Mouse (Mus musculus) midbrain, embryonic 15.5 days (tissue): ENCODE measurements around the gene Rabgap1l. TPM values are rescaled to one million over a fixed set of nuclear protein-coding genes. Genes with fewer than 3 reads are reported as not detected.
"Not testable (repeated sequence)": the region's sequence is repeated elsewhere in the genome, so short reads cannot be mapped to it uniquely, and the experiment has no call there.

Experiments used
- ATAC-seq: fragments of 200-750 bp; cut with Nextera tagmentation; replicated peaks from 2 replicates; pipeline ENCODE4 v1.8.0; 2017; ENCODE audit warnings: moderate TSS enrichment
- H3K27ac ChIP-seq: fragments of 300-500 bp; sonication (generic); 2 replicates; pipeline ENCODE4 v1.5.1; 2015; ENCODE audit warnings: mild to moderate bottlenecking, inconsistent platforms
- H3K27me3 ChIP-seq: fragments of 300-500 bp; sonication (generic); replicated peaks from 2 replicates; pipeline ENCODE4 v1.6.1; 2015; ENCODE audit warnings: inconsistent platforms
- H3K36me3 ChIP-seq: fragments of 300-500 bp; sonication (generic); replicated peaks from 2 replicates; pipeline ENCODE4 v1.6.1; 2015; ENCODE audit warnings: inconsistent platforms
- H3K4me1 ChIP-seq: fragments of 300-500 bp; sonication (generic); 2 replicates; pipeline ENCODE4 v1.6.1; 2015; ENCODE audit warnings: inconsistent platforms
- H3K4me2 ChIP-seq: fragments of 300-500 bp; sonication (generic); 2 replicates; pipeline ENCODE4 v1.6.1; 2015; ENCODE audit warnings: inconsistent platforms, mild to moderate bottlenecking, moderate library complexity
- H3K4me3 ChIP-seq: fragments of 300-500 bp; sonication (generic); 2 replicates; pipeline ENCODE4 v1.5.1; 2015; ENCODE audit warnings: mild to moderate bottlenecking, inconsistent platforms
- H3K9ac ChIP-seq: fragments of 300-500 bp; sonication (generic); 2 replicates; pipeline ENCODE4 v1.6.1; 2015; ENCODE audit warnings: mild to moderate bottlenecking, inconsistent platforms
- H3K9me3 ChIP-seq: fragments of 300-500 bp; sonication (generic); 2 replicates; pipeline ENCODE4 v1.6.1; 2016; ENCODE audit warnings: inconsistent platforms
- WGBS: fragments of 180-500 bp; shearing (Covaris S2); methylation state at CpG from one replicate; pipeline ENCODE4 v1.1.7; 2015; ENCODE audit warnings: mixed read lengths; 5-methylcytosine and 5-hydroxymethylcytosine counted together
- polyA plus RNA-seq: library from polyadenylated mRNA; unstranded; fragments of >200 nt; fragmentation: Nextera tagmentation; extraction: Ambion mirVana; gene quantifications from 2 replicates; pipeline ENCODE4 v1.2.1, GENCODE M21; 2015

Rabgap1l gene
- polyA plus RNA-seq, 1 experiment from 2014 or later = 38.3 TPM

GRCm38 (mm10) chr1:160417196-160417854 is 375.7 kb downstream of the Rabgap1l start:
- H3K4me1 ChIP-seq = no peaks in the 10 kb centered on the region

GRCm38 (mm10) chr1:160410822-160411221 is 382.2 kb downstream of the Rabgap1l start:
- Histone ChIP-seq H3K9me3 (no peaks in the 10 kb centered on the region), H3K27ac (no peak overlapping the region), H3K4me3 (no peak overlapping the region), H3K9ac (no peak overlapping the region), H3K4me2 (no peak overlapping the region), H3K27me3 (no peaks in the 10 kb centered on the region), H3K4me1 (no peaks in the 10 kb centered on the region), H3K36me3 (no peaks in the 10 kb centered on the region)
- 49% methylated on average over 5 of the region's 5 CpGs for WGBS
- ATAC-seq = peak; percentile 63; the same call in 1 of the 2 replicates

More at GRCm38 (mm10) chr1:160417196-160417854, 375.7 kb downstream of the Rabgap1l start:
- 49% methylated on average over 5 of the region's 5 CpGs for WGBS
- no peak for ATAC-seq
- H3K27me3 ChIP-seq = no peaks in the 10 kb centered on the region
- H3K9me3 ChIP-seq = no peaks in the 10 kb centered on the region
- no peak overlapping the region for H3K27ac ChIP-seq
- H3K4me2 ChIP-seq = no peak overlapping the region
- H3K36me3 ChIP-seq = no peaks in the 10 kb centered on the region
- no peak overlapping the region for H3K9ac ChIP-seq
- no peak overlapping the region for H3K4me3 ChIP-seq

GRCm38 (mm10) chr1:160409689-160410088 is 383.3 kb downstream of the Rabgap1l start:
- H3K4me3 ChIP-seq, H3K9me3 ChIP-seq, H3K27ac ChIP-seq, H3K27me3 ChIP-seq, H3K36me3 ChIP-seq, H3K4me1 ChIP-seq, H3K4me2 ChIP-seq, H3K9ac ChIP-seq, ATAC-seq: not testable (repeated sequence)
- 95% methylated on average over 4 of the region's 4 CpGs for WGBS

GRCm38 (mm10) chr1:160409123-160409522 is 383.9 kb downstream of the Rabgap1l start:
- H3K36me3 ChIP-seq = no peaks in the 10 kb centered on the region
- WGBS = 76% methylated on average over 1 of the region's 1 CpGs
- ATAC-seq = no peak

GRCm38 (mm10) chr1:160408302-160408897 is 384.6 kb downstream of the Rabgap1l start:
- H3K36me3 ChIP-seq = no peaks in the 10 kb centered on the region
- 86% methylated on average over 4 of the region's 4 CpGs for WGBS
- H3K27me3 ChIP-seq = no peaks in the 10 kb centered on the region
- no peak overlapping the region for H3K9ac ChIP-seq
- H3K27ac ChIP-seq = no peak overlapping the region
- H3K9me3 ChIP-seq = no peaks in the 10 kb centered on the region
- ATAC-seq = no peak
- H3K4me3 ChIP-seq = no peak overlapping the region
- no peak overlapping the region for H3K4me2 ChIP-seq
- H3K4me1 ChIP-seq = no peaks in the 10 kb centered on the region

More at GRCm38 (mm10) chr1:160409123-160409522, 383.9 kb downstream of the Rabgap1l start:
- no peak overlapping the region for H3K4me2 ChIP-seq
- no peaks in the 10 kb centered on the region for H3K4me1 ChIP-seq
- no peak overlapping the region for H3K4me3 ChIP-seq
- H3K27ac ChIP-seq = no peak overlapping the region
- no peak overlapping the region for H3K9ac ChIP-seq
- no peaks in the 10 kb centered on the region for H3K27me3 ChIP-seq
- no peaks in the 10 kb centered on the region for H3K9me3 ChIP-seq

GRCm38 (mm10) chr1:160399428-160399827 is 393.6 kb downstream of the Rabgap1l start:
- Histone ChIP-seq H3K9ac (no peak overlapping the region), H3K27ac (no peak overlapping the region), H3K27me3 (no peaks in the 10 kb centered on the region), H3K4me2 (no peak overlapping the region), H3K4me3 (no peak overlapping the region), H3K4me1 (no peaks in the 10 kb centered on the region), H3K9me3 (no peaks in the 10 kb centered on the region), H3K36me3 (no peaks in the 10 kb centered on the region)
- no peak for ATAC-seq

- H3K4me3 ChIP-seq = no peak overlapping the region
- no peak overlapping the region for H3K4me2 ChIP-seq
- no peaks in the 10 kb centered on the region for H3K9me3 ChIP-seq
- WGBS = 65% methylated on average over 2 of the region's 2 CpGs
- no peaks in the 10 kb centered on the region for H3K36me3 ChIP-seq
- no peak for ATAC-seq
- no peak overlapping the region for H3K27ac ChIP-seq
- H3K4me1 ChIP-seq = no peaks in the 10 kb centered on the region
- H3K9ac ChIP-seq = no peak overlapping the region
- no peaks in the 10 kb centered on the region for H3K27me3 ChIP-seq
Observed at GRCm38 (mm10) chr1:160397037-160397436, 396.0 kb downstream of the Rabgap1l start.

GRCm38 (mm10) chr1:160387446-160387845 is 405.6 kb downstream of the Rabgap1l start:
- Histone ChIP-seq H3K27ac (no peak overlapping the region), H3K36me3 (no peaks in the 10 kb centered on the region), H3K4me3 (no peak overlapping the region), H3K27me3 (no peaks in the 10 kb centered on the region), H3K9ac (no peak overlapping the region), H3K4me1 (no peaks in the 10 kb centered on the region), H3K9me3 (no peaks in the 10 kb centered on the region), H3K4me2 (no peak overlapping the region)
- ATAC-seq = no peak
- WGBS = 54% methylated on average over 2 of the region's 2 CpGs

- no peak overlapping the region for H3K27ac ChIP-seq
- WGBS = 95% methylated on average over 1 of the region's 1 CpGs
- no peaks in the 10 kb centered on the region for H3K36me3 ChIP-seq
- no peaks in the 10 kb centered on the region for H3K27me3 ChIP-seq
- H3K4me1 ChIP-seq = no peaks in the 10 kb centered on the region
- no peaks in the 10 kb centered on the region for H3K9me3 ChIP-seq
- no peak overlapping the region for H3K4me3 ChIP-seq
- ATAC-seq = 0 out of 2 replicates have a peak, but pooled peaks have one; percentile 24
- H3K4me2 ChIP-seq = no peak overlapping the region
- H3K9ac ChIP-seq = no peak overlapping the region
Observed at GRCm38 (mm10) chr1:160378367-160378766, 414.6 kb downstream of the Rabgap1l start.

- 69% methylated on average over 10 of the region's 10 CpGs for WGBS
Observed at GRCm38 (mm10) chr1:160377337-160378336, 415.4 kb downstream of the Rabgap1l start.

GRCm38 (mm10) chr1:160374490-160374889 is 418.5 kb downstream of the Rabgap1l start:
- no peak overlapping the region for H3K4me2 ChIP-seq
- no peak for ATAC-seq
- no peak overlapping the region for H3K27ac ChIP-seq
- H3K9me3 ChIP-seq = no peaks in the 10 kb centered on the region
- H3K4me1 ChIP-seq = no peaks in the 10 kb centered on the region
- H3K27me3 ChIP-seq = no peaks in the 10 kb centered on the region
- no peak overlapping the region for H3K4me3 ChIP-seq
- H3K36me3 ChIP-seq = no peaks in the 10 kb centered on the region
- H3K9ac ChIP-seq = no peak overlapping the region

More at GRCm38 (mm10) chr1:160377337-160378336, 415.4 kb downstream of the Rabgap1l start:
- peak; percentile 92 for ATAC-seq
- no peaks in the 10 kb centered on the region for H3K9me3 ChIP-seq
- no peak overlapping the region for H3K9ac ChIP-seq
- H3K4me1 ChIP-seq = no peaks in the 10 kb centered on the region
- no peaks in the 10 kb centered on the region for H3K36me3 ChIP-seq
- no peak overlapping the region for H3K4me3 ChIP-seq
- no peaks in the 10 kb centered on the region for H3K27me3 ChIP-seq
- no peak overlapping the region for H3K27ac ChIP-seq
- no peak overlapping the region for H3K4me2 ChIP-seq

- no peaks in the 10 kb centered on the region for H3K4me1 ChIP-seq
- ATAC-seq = no peak
- no peaks in the 10 kb centered on the region for H3K36me3 ChIP-seq
- no peak overlapping the region for H3K4me2 ChIP-seq
- no peak overlapping the region for H3K9ac ChIP-seq
- H3K27ac ChIP-seq = no peak overlapping the region
- no peaks in the 10 kb centered on the region for H3K27me3 ChIP-seq
- no peak overlapping the region for H3K4me3 ChIP-seq
- H3K9me3 ChIP-seq = no peaks in the 10 kb centered on the region
- 86% methylated on average over 7 of the region's 7 CpGs for WGBS
Observed at GRCm38 (mm10) chr1:160373306-160373705, 419.7 kb downstream of the Rabgap1l start.
